Mouse (Mus musculus) embryo, embryonic 10 days (tissue): ENCODE results near the gene Runx2.

Experiments
- DNase-seq: peaks from one replicate; pipeline ENCODE4 v3.0.0-alpha.2; 2015; ENCODE audit warnings: low spot score

Gene Runx2

DNA sequence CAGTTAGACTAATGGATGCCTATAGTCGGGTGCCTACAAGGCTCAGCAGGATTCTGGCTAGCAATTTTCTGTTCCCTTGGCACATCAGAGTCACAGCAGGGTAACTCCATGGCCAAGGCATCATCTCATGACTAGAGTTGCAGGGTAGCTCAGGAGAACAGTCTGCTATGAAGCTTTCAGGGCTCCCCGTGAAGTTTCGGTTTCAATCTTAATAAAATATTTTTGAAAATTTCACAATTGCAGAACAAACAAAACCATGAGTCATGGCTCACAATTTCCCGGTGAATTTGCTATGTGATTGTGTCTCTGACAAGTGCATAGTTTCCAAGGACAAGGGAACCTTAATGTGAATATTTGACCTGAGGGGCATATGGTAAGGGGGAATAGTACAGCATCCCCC is 355.6 kb downstream of the Runx2 start:
- no peak for DNase-seq

- DNase-seq, result no peak
Measured at GRCm38 (mm10) chr17:44456696-44457095, 357.9 kb downstream of the Runx2 start.

GRCm38 (mm10) chr17:44455681-44456600 is 358.7 kb downstream of the Runx2 start:
- peak; percentile 81 for DNase-seq

GRCm38 (mm10) chr17:44449915-44450471 is 364.6 kb downstream of the Runx2 start:
- DNase-seq, result no peak
